Mouse (Mus musculus) small intestine, adult 10 weeks (tissue): Measurements from ENCODE around the gene Cactin. TPM values are rescaled to one million over a fixed set of nuclear protein-coding genes. Genes with fewer than 3 reads are reported as not detected.

ENCODE experiments used
- polyA plus RNA-seq: library from polyadenylated mRNA; stranded (reverse); fragments of 350-450 nt; fragmentation: Illumina TruSeq; extraction: RNeasy Lipid Tissue Mini Kit (QIAGEN cat#74804); gene quantifications from one replicate; pipeline ENCODE4 v1.2.3, GENCODE M21; 2014; ENCODE audit warnings: low replicate concordance

The Cactin gene
- not detected for polyA plus RNA-seq

GRCm38 (mm10) chr10:81320550-81321347 is at the start of gene Cactin:
Cactin (plus strand) TSS chr10:81321103.

GRCm38 (mm10) chr10:81291511-81292104 is 29.3 kb upstream of the Cactin start, which contains the start of gene Tjp3:
Tjp3 (minus strand) TSS chr10:81291581.

GRCm38 (mm10) chr10:81292554-81293333 is 28.2 kb upstream of the Cactin start, which contains the start of gene Pip5k1c:
Pip5k1c (plus strand) TSS chr10:81292963.

GRCm38 (mm10) chr10:81328386-81328785 is 7.5 kb downstream of the Cactin start, which contains the start of gene Tbxa2r:
Tbxa2r (plus strand) TSS chr10:81328731.

GRCm38 (mm10) chr10:81342686-81343505 is 22.0 kb downstream of the Cactin start, which contains the start of gene Gipc3:
Gipc3 (minus strand) TSS chr10:81343266.

GRCm38 (mm10) chr10:81350351-81351063 is 29.6 kb downstream of the Cactin start, which contains the start of gene Hmg20b:
Hmg20b (minus strand) TSS chr10:81350480.

GRCm38 (mm10) chr10:81356991-81357844 is 36.3 kb downstream of the Cactin start, which contains the start of gene Mfsd12:
Mfsd12 (plus strand) TSS chr10:81357491.

GRCm38 (mm10) chr10:81365672-81366476 is 45.0 kb downstream of the Cactin start, which contains the start of gene 4930404N11Rik:
4930404N11Rik (minus strand) TSS chr10:81365816.

Other genes with a start within 250 kb of the Cactin start
- gene Creb3l3, start 222.2 kb upstream of the Cactin start, polyA plus RNA-seq = 29.5 TPM
- gene Map2k2, start 215.2 kb upstream of the Cactin start, polyA plus RNA-seq = 4.5 TPM
- gene Zbtb7a, start 185.9 kb upstream of the Cactin start, polyA plus RNA-seq = 19.8 TPM
- not detected for gene Pias4, start 153.2 kb upstream of the Cactin start, polyA plus RNA-seq
- 3.2 TPM for gene Eef2, start 144.5 kb upstream of the Cactin start, polyA plus RNA-seq
- gene Dapk3, start 138.1 kb upstream of the Cactin start, polyA plus RNA-seq = not detected
- gene 4930442H23Rik, start 137.3 kb upstream of the Cactin start, polyA plus RNA-seq = not detected
- not detected for gene Nmrk2, start 119.1 kb upstream of the Cactin start, polyA plus RNA-seq
- not detected for gene Atcay, start 90.3 kb upstream of the Cactin start, polyA plus RNA-seq
- 0.41 TPM for gene Zfr2, start 87.9 kb upstream of the Cactin start, polyA plus RNA-seq
- not detected for gene Matk, start 68.2 kb upstream of the Cactin start, polyA plus RNA-seq
- 0.89 TPM for gene Mrpl54, start 54.2 kb upstream of the Cactin start, polyA plus RNA-seq
- not detected for gene Apba3, start 54.1 kb upstream of the Cactin start, polyA plus RNA-seq
- 1.3 TPM for gene Tjp3, start 29.5 kb upstream of the Cactin start, polyA plus RNA-seq
- 1.4 TPM for gene Pip5k1c, start 28.1 kb upstream of the Cactin start, polyA plus RNA-seq
- not detected for gene Tbxa2r, start 7.6 kb downstream of the Cactin start, polyA plus RNA-seq
- not detected for gene Gipc3, start 22.2 kb downstream of the Cactin start, polyA plus RNA-seq
- gene Hmg20b, start 29.4 kb downstream of the Cactin start, polyA plus RNA-seq = 7.1 TPM
- gene Mfsd12, start 36.4 kb downstream of the Cactin start, polyA plus RNA-seq = not detected
- gene 4930404N11Rik, start 44.7 kb downstream of the Cactin start, polyA plus RNA-seq = not detected
- gene Fzr1, start 57.4 kb downstream of the Cactin start, polyA plus RNA-seq = 0.15 TPM
- gene Dohh, start 63.3 kb downstream of the Cactin start, polyA plus RNA-seq = not detected
- gene Gm48551, start 63.4 kb downstream of the Cactin start, polyA plus RNA-seq = 0.56 TPM
- not detected for gene Gm48552, start 67.9 kb downstream of the Cactin start, polyA plus RNA-seq
- 129 TPM for gene Smim24, start 71.9 kb downstream of the Cactin start, polyA plus RNA-seq
- 2.3 TPM for gene Nfic, start 134.5 kb downstream of the Cactin start, polyA plus RNA-seq
- 1.8 TPM for gene Celf5, start 161.6 kb downstream of the Cactin start, polyA plus RNA-seq
- gene Ncln, start 175.3 kb downstream of the Cactin start, polyA plus RNA-seq = not detected
- gene S1pr4, start 179.0 kb downstream of the Cactin start, polyA plus RNA-seq = not detected
- gene Gna15, start 203.1 kb downstream of the Cactin start, polyA plus RNA-seq = not detected
- 7.6 TPM for gene Gna11, start 224.1 kb downstream of the Cactin start, polyA plus RNA-seq
- gene Aes, start 238.4 kb downstream of the Cactin start, polyA plus RNA-seq = 7.5 TPM